Mouse (Mus musculus) midbrain, embryonic 13.5 days (tissue): ENCODE measurements around the gene Asb2. TPM values are rescaled to one million over a fixed set of nuclear protein-coding genes. Genes with fewer than 3 reads are reported as not detected.

Experiments
- ATAC-seq: fragments of 200-750 bp; cut with Nextera tagmentation; 2 replicates; pipeline ENCODE4 v1.8.0; 2017; ENCODE audit warnings: mild to moderate bottlenecking, moderate TSS enrichment, moderate library complexity
- H3K27ac ChIP-seq: fragments of 300-500 bp; sonication (generic); 2 replicates; pipeline ENCODE4 v1.5.1; 2015; ENCODE audit warnings: inconsistent platforms, mild to moderate bottlenecking, moderate library complexity
- H3K27me3 ChIP-seq: fragments of 300-500 bp; sonication (generic); 2 replicates; pipeline ENCODE4 v1.6.1; 2015; ENCODE audit warnings: mild to moderate bottlenecking, inconsistent platforms
- H3K36me3 ChIP-seq: fragments of 300-500 bp; sonication (generic); 2 replicates; pipeline ENCODE4 v1.6.1; 2015; ENCODE audit warnings: mild to moderate bottlenecking, inconsistent platforms
- H3K4me1 ChIP-seq: fragments of 300-500 bp; sonication (generic); replicated peaks from 2 replicates; pipeline ENCODE4 v1.6.1; 2015; ENCODE audit warnings: inconsistent platforms
- H3K4me2 ChIP-seq: fragments of 300-500 bp; sonication (generic); replicated peaks from 2 replicates; pipeline ENCODE4 v1.6.1; 2015; ENCODE audit warnings: moderate library complexity, mild to moderate bottlenecking, inconsistent platforms
- H3K4me3 ChIP-seq: fragments of 300-500 bp; sonication (generic); replicated peaks from 2 replicates; pipeline ENCODE4 v1.5.1; 2015; ENCODE audit warnings: mild to moderate bottlenecking, inconsistent platforms
- H3K9ac ChIP-seq: fragments of 300-500 bp; sonication (generic); replicated peaks from 2 replicates; pipeline ENCODE4 v1.6.1; 2015; ENCODE audit warnings: mild to moderate bottlenecking, inconsistent platforms
- H3K9me3 ChIP-seq: fragments of 300-500 bp; sonication (generic); 2 replicates; pipeline ENCODE4 v1.6.1; 2016; ENCODE audit warnings: mild to moderate bottlenecking, inconsistent platforms
- WGBS: fragments of 180-500 bp; shearing (Covaris S2); methylation state at CpG from one replicate; pipeline ENCODE4 v1.1.7; 2015; 5-methylcytosine and 5-hydroxymethylcytosine counted together
- polyA plus RNA-seq: library from polyadenylated mRNA; unstranded; fragments of >200 nt; fragmentation: Nextera tagmentation; extraction: Ambion mirVana; gene quantifications from 2 replicates; pipeline ENCODE4 v1.2.1, GENCODE M21; 2015

The Asb2 gene
- polyA plus RNA-seq = 0.57 and 0.82 TPM in 2 replicates

DNA sequence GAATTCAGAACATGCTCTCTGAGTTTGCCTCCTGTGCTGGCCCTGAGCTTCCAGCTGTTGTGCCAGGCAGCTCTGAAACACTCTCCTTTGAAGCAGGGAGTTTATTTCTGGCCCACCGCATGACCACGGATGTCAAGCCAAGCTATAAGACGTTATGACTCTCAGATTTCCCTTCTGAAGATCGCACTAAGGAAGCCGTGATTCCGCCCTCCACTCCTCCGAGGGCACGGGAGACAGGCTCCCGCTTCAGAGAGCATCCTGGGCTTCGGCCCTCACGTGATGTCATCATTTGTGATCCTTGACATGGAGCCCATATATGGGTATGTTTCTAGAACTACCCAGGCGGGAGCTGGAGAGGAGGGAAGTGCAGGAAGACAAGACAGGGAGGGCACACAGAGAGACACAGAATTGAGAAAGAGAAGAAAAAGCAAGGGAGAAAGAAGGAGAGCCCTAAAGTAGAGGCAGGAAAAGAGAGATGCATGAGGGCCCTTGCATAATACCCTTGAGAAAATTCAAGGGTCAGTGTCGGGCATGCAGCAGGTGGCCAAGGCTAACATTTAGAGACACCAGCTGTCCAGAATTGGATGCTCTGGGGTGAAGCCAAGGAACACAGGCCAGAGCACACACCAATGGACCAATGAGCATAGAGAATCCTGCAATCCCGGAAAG lies at the start of gene Asb2:
Gene Asb2, minus strand, starts transcription at position 256 of the 669 bp plus-strand sequence.
- H3K9me3 ChIP-seq = no peaks in the 10 kb centered on the region
- H3K4me2 ChIP-seq = no peak within 1 kb of the TSS
- H3K4me3 ChIP-seq = no peak within 1 kb of the TSS
- no peak within 1 kb of the TSS for H3K27ac ChIP-seq
- no peaks in the 10 kb centered on the region for H3K27me3 ChIP-seq
- 77% methylated on average over 14 of the region's 14 CpGs for WGBS
- peaks cover 13% of the 10 kb centered on the region for H3K4me1 ChIP-seq
- ATAC-seq = no peak
- H3K9ac ChIP-seq = no peak within 1 kb of the TSS
- no peaks in the 10 kb centered on the region for H3K36me3 ChIP-seq

DNA sequence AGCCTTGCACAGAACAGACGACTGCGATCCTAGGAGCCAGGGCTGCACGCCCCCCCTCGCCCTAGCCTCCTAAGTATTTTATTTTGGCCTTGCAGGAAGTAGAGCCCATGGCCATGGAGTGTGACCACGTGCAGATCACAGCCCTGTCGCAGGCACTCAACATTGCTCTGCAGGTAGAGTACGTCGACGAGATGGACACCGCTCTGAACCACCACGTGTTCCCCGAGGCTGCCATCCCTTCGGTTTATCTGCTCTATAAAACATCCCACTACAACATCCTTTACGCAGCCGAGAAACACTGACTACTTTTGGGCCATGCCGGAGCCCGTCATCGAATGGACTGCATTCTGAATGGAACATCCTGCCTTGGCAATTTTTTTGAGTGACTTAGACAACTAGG lies 48.3 kb upstream of the Asb2 start:
- Histone ChIP-seq H3K36me3 (peaks cover 52% of the 10 kb centered on the region), H3K9me3 (no peaks in the 10 kb centered on the region)
- no peak for ATAC-seq

DNA sequence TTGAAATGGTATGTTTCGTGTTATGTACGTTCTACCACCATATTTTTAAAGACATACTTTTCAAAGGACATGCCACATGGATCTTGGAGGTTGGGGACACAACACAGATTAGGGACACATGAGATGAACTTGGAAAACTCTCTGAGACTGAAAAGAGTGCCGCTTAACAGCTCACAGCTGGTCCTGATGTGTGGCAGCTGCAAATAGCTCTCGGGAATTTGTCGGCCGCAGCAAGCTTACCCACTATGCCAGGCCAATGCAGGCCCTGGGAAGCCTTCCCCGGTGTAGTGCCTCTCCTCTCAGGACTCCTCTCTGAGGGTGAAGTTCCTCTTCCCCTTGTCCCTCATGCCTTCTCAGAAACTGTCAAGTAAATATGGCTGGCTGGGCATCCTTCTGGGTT lies 41.0 kb upstream of the Asb2 start:
- Histone ChIP-seq H3K27me3 (no peaks in the 10 kb centered on the region), H3K9me3 (no peaks in the 10 kb centered on the region), H3K36me3 (peaks cover 5% of the 10 kb centered on the region; the same call in 1 of the 2 replicates), H3K9ac (no peak overlapping the region), H3K27ac (no peak overlapping the region), H3K4me2 (no peak overlapping the region), H3K4me1 (no peaks in the 10 kb centered on the region), H3K4me3 (no peak overlapping the region)
- 88% methylated on average over 7 of the region's 7 CpGs for WGBS
- no peak for ATAC-seq

More for the DNA sequence above, 48.3 kb upstream of the Asb2 start:
- no peaks in the 10 kb centered on the region for H3K27me3 ChIP-seq
- H3K9ac ChIP-seq = no peak overlapping the region
- H3K4me3 ChIP-seq = no peak overlapping the region
- 90% methylated on average over 18 of the region's 18 CpGs for WGBS
- H3K4me2 ChIP-seq = no peak overlapping the region
- no peaks in the 10 kb centered on the region for H3K4me1 ChIP-seq
- no peak overlapping the region for H3K27ac ChIP-seq

DNA sequence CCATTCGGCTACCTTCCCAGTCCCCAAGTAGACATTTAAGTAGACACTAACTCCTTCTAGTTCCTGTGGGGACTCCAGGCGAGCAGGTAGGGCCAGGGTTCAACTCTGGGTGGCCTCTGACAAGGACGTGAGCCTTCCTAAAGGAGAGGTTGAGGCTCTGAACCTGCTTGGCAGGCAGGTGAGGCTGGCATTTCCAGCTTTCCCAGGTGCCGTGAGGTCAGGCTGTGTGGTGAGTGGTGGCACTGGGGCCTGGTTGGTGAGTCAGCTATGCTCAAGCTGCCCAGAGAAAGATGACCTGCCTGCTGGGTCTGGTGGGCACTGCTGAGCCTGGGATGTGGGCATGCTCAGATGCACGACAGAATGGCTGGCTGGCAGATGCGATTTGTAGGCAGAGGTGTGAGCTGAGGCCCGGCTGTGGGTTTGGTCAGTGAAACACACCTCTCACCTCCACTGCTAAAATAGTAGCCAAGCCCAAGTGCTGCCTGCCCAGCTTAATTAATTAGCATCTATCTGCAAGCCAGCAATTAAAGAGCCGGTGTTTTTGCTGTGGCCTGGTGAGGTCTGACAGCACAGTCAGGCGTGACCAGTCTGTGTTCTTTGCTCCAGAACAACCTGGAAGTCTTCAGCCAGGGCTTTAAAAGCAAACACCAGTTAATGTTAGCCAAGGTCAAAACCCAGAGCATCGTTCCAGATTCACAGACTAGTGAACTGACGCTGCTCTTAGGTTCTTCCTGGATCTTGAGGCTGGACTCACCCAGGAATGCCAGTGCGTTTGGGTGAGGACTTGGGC lies 39.9 kb upstream of the Asb2 start:
- Histone ChIP-seq H3K9me3 (no peaks in the 10 kb centered on the region), H3K4me2 (no peak overlapping the region), H3K27me3 (no peaks in the 10 kb centered on the region), H3K36me3 (peaks cover 2% of the 10 kb centered on the region; the same call in 1 of the 2 replicates), H3K4me1 (no peaks in the 10 kb centered on the region), H3K4me3 (no peak overlapping the region), H3K27ac (no peak overlapping the region), H3K9ac (no peak overlapping the region)
- no peak for ATAC-seq
- 81% methylated on average over 12 of the region's 12 CpGs for WGBS

DNA sequence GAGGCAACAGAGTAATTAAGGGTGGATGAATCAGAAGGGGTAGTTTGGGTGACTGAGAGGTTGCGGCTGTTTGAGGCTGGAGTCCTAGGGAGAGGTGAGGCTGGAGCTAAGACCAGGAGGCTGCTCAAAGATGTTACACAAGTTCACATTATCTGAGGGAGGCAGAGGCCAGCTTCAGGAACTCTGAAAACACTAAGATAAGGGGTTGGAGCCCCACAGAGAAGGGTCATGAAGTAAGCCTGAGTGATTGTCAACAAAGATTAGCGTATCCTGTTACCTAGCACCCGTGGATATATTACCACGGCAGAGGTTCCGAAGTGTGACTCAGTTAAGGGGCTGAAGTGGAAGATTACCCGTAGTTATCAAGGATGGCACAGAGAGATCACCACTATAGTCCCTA lies 37.7 kb upstream of the Asb2 start:
- no peaks in the 10 kb centered on the region for H3K36me3 ChIP-seq
- 51% methylated on average over 6 of the region's 6 CpGs for WGBS
- no peak for ATAC-seq
- no peak overlapping the region for H3K9ac ChIP-seq
- no peak overlapping the region for H3K4me3 ChIP-seq
- no peak overlapping the region for H3K27ac ChIP-seq
- peaks cover 13% of the 10 kb centered on the region for H3K4me1 ChIP-seq
- H3K4me2 ChIP-seq = no peak overlapping the region
- H3K27me3 ChIP-seq = no peaks in the 10 kb centered on the region
- H3K9me3 ChIP-seq = no peaks in the 10 kb centered on the region

DNA sequence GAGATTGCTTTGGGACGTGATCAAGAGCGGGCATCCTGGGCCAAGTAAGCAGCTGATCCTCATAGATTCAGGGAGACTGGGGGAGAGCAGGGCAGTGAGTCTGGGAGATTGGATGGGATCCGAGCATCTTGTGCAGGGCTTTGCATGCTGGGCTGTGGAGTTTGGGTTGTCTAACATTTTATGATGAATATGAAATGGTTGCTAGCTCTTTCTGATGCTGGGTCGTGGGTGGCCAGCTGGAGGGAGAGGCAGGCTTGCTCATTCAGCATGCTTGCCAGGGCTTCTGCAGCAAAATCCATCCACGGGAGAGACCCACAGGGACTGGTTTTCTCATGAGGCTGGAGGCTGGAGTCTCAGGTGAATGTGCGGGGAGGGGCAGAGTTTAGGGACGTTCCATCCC lies 35.3 kb upstream of the Asb2 start:
- H3K4me3 ChIP-seq = no peak overlapping the region
- ATAC-seq = no peak

DNA sequence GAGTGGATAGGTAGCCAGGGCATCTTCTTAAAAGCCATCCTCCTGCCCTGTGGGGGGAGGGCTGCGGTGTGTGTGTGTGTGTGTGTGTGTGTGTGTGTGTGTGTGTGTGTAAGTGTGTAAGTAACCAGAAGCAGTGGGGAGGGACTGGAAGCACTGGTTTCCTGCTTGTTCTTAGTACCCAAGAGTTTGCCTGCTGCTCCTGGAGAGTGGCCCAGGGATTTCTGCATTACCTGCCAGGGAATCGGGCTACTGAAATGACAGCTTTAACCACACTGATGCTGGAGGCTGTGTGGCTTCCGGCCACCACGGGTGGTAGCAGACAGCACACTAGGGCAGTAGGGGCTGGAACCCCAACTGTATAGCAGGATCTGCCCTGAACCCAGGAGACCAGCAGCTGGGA lies 34.2 kb upstream of the Asb2 start:
- Histone ChIP-seq H3K9ac (no peak overlapping the region), H3K27me3 (no peaks in the 10 kb centered on the region), H3K4me2 (no peak overlapping the region), H3K4me1 (peaks cover 13% of the 10 kb centered on the region), H3K9me3 (no peaks in the 10 kb centered on the region), H3K4me3 (0 out of 2 replicates have a peak overlapping the region, but pooled peaks have one; percentile 82), H3K36me3 (no peaks in the 10 kb centered on the region), H3K27ac (no peak overlapping the region)
- WGBS = 85% methylated on average over 4 of the region's 4 CpGs
- no peak for ATAC-seq

More for the DNA sequence above, 35.3 kb upstream of the Asb2 start:
- Histone ChIP-seq H3K4me2 (no peak overlapping the region), H3K36me3 (no peaks in the 10 kb centered on the region), H3K9me3 (no peaks in the 10 kb centered on the region), H3K9ac (no peak overlapping the region), H3K27ac (no peak overlapping the region), H3K27me3 (no peaks in the 10 kb centered on the region), H3K4me1 (peaks cover 13% of the 10 kb centered on the region)
- WGBS = 93% methylated on average over 7 of the region's 7 CpGs

DNA sequence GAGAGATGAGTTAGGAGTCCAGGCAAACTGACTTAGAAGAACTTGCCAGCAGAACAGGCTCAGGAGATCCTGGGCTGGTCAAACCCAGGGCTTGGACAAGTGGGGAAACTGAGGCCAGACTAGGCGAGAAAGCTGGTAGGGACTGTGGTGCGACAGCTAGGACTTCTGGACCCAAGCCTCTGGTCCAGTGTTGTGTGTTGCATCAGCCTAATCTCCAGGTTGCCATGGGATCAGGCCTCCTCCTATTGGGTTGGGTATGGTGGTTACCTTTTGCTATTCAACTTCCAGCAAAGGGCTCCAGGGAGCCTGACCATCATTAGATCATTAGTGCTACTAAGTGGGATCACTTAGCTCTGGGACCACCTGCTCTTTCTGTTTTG lies 33.5 kb upstream of the Asb2 start:
- Histone ChIP-seq H3K9me3 (no peaks in the 10 kb centered on the region), H3K36me3 (no peaks in the 10 kb centered on the region), H3K4me2 (peak overlapping the region; percentile 86), H3K9ac (peak overlapping the region; percentile 93), H3K4me1 (peaks cover 13% of the 10 kb centered on the region), H3K27ac (no peak overlapping the region), H3K4me3 (peak overlapping the region; percentile 82), H3K27me3 (no peaks in the 10 kb centered on the region)
- no peak for ATAC-seq
- WGBS = 66% methylated on average over 2 of the region's 2 CpGs

DNA sequence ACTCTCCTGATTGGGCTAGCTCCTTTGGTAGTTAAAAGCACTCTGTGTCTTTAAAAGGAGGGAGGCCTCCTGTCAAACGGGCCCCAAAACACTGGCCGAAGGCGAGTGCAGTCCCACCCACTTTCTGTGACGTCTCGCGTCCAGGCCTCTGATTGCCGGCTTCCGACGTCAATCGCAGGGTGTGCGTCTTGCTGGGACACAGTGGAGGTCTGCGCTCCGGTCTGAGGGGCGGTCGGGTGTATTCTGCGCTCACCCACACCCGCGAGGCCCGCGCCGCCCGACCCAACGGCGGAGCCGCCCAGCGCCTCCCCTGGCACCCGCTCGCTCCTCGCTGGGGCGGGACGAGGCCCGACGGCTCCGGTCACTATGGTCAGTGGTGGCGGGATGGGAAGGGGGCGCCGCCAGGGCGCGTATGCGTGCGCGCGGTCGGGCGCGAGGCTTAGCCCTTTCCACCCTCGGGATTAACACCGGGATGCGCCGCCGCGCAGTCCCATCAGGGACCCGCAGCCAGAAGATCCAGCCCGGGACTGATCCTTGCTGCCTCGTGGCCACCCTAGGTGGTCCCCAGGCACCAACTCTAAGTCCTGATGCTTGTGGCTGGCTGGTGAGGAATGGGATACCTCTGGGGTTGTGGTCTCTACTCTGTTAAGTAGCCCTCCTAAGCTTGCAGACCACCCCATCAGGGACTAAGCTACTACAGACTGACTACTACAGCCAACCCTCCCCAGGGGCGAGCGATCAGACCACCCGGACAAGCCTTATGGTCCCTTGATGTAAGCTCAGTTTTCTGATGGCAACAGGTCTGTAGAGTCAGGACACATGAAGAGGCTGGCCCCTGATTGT lies 32.9 kb upstream of the Asb2 start, which contains the start of gene Otub2:
Gene Otub2, plus strand, starts transcription at position 178 of the 843 bp plus-strand sequence.
- Histone ChIP-seq H3K9me3 (no peaks in the 10 kb centered on the region), H3K4me2 (peak within 1 kb of the TSS; percentile 86), H3K4me3 (peak within 1 kb of the TSS; percentile 82), H3K27me3 (no peaks in the 10 kb centered on the region), H3K36me3 (no peaks in the 10 kb centered on the region), H3K9ac (peak within 1 kb of the TSS; percentile 93), H3K27ac (peak within 1 kb of the TSS; percentile 67), H3K4me1 (peaks cover 13% of the 10 kb centered on the region)
- under 1% methylated on average over 58 of the region's 58 CpGs for WGBS
- peak; percentile 100 for ATAC-seq

DNA sequence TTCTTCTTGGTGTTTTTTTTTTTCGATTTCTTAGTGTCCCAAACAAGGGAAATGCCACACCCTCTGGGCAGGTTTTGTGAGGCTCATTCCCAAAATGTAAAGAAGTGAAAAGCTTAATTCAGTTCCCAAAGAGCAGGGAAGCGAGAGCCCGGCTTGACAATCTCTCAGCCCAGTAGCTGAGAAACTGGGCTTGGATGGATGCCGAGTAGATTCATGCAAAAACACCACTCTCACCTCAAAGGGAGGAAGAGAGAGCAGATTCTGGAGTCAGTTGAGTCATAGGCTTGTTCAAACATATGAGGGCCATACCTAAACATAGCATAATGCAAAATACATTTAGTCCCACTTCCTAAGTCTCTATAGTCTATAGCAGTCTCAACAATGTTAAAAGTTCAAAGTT lies 24.4 kb upstream of the Asb2 start:
- Histone ChIP-seq H3K36me3 (no peaks in the 10 kb centered on the region), H3K4me1 (no peaks in the 10 kb centered on the region), H3K9ac (no peak overlapping the region), H3K4me2 (no peak overlapping the region), H3K4me3 (no peak overlapping the region), H3K27ac (no peak overlapping the region), H3K9me3 (no peaks in the 10 kb centered on the region), H3K27me3 (no peaks in the 10 kb centered on the region)
- WGBS = 80% methylated on average over 4 of the region's 4 CpGs
- ATAC-seq = no peak

DNA sequence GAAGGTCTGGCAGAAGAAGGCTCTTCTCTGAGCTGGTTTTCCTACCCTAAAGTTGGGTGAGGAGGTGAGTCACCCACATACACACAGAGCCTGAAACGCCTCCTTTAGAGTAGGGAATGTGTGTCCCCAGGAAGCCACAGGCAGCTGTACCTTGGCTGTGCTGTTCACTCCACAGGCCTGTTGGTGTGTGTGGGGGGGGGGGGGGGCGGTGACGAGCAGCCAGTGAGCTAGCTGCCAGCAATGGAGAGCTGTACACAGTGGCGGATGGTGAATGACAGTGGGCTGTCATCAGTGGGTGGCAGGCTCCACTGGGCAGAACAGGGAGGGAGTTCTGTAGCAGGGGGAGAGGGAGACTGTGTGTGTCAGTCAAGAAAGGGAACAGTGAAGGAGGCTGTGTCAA lies 21.0 kb upstream of the Asb2 start:
- H3K27ac ChIP-seq = no peak overlapping the region
- no peaks in the 10 kb centered on the region for H3K9me3 ChIP-seq
- WGBS = 73% methylated on average over 4 of the region's 4 CpGs
- ATAC-seq = peak; percentile 56; the same call in 1 of the 2 replicates
- H3K27me3 ChIP-seq = no peaks in the 10 kb centered on the region
- H3K4me2 ChIP-seq = no peak overlapping the region
- no peaks in the 10 kb centered on the region for H3K36me3 ChIP-seq
- H3K9ac ChIP-seq = no peak overlapping the region
- no peak overlapping the region for H3K4me3 ChIP-seq
- no peaks in the 10 kb centered on the region for H3K4me1 ChIP-seq

DNA sequence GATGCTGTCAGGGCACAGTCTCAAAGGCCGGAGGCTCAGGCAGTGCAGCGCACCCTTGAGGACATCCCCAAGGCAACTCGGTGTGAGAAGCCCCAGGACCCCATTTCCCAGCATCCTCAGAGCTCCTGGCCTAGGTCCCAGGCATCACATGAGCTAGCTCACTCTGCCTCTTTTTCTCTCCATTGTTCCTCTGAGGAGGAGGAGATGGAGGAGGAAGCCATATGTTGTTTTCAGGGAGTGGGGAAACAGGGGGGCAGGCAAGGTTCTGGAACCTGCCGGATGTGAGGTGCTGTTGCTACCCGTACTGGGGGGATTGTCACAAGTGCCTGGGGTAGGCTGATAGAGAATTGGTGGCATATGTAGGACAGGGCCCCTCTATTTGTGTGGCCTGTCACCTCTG lies 20.3 kb upstream of the Asb2 start:
- H3K4me1 ChIP-seq = no peaks in the 10 kb centered on the region
- no peak overlapping the region for H3K9ac ChIP-seq
- no peaks in the 10 kb centered on the region for H3K9me3 ChIP-seq
- H3K4me2 ChIP-seq = no peak overlapping the region
- H3K36me3 ChIP-seq = no peaks in the 10 kb centered on the region
- H3K4me3 ChIP-seq = no peak overlapping the region
- ATAC-seq = no peak
- no peak overlapping the region for H3K27ac ChIP-seq
- no peaks in the 10 kb centered on the region for H3K27me3 ChIP-seq
- WGBS = 62% methylated on average over 5 of the region's 5 CpGs
